Mouse (Mus musculus) intestine, postnatal 0 days (tissue): Measurements from ENCODE around the gene Eif4a3. TPM values are rescaled to one million over a fixed set of nuclear protein-coding genes. Genes with fewer than 3 reads are reported as not detected.
A peak's percentile ranks its signal among the peaks of the same experiment; 100 is the strongest.
"Not testable (repeated sequence)": the region's sequence is repeated elsewhere in the genome, so short reads cannot be mapped to it uniquely, and the experiment has no call there.

Experiments used
- ATAC-seq: fragments of 200-750 bp; cut with Nextera tagmentation; 2 replicates; pipeline ENCODE4 v1.8.0; 2017; ENCODE audit warnings: mild to moderate bottlenecking, moderate TSS enrichment, moderate library complexity
- H3K27ac ChIP-seq: fragments of 300-500 bp; sonication (generic); 2 replicates; pipeline ENCODE4 v1.5.1; 2014; ENCODE audit warnings: mild to moderate bottlenecking, low read depth, low read length, moderate library complexity
- H3K27me3 ChIP-seq: fragments of 300-500 bp; sonication (generic); replicated peaks from 2 replicates; pipeline ENCODE4 v1.6.1; 2014; ENCODE audit warnings: low read length, mixed read lengths; ENCODE audit not compliant: control insufficient read depth, insufficient read depth
- H3K36me3 ChIP-seq: fragments of 300-500 bp; sonication (generic); 2 replicates; pipeline ENCODE4 v1.6.1; 2014; ENCODE audit warnings: mild to moderate bottlenecking, moderate library complexity; ENCODE audit not compliant: control insufficient read depth, insufficient read depth
- H3K4me1 ChIP-seq: fragments of 300-500 bp; sonication (generic); replicated peaks from 2 replicates; pipeline ENCODE4 v1.6.1; 2014; ENCODE audit warnings: antibody characterized with exemption, low read length, mixed read lengths; ENCODE audit not compliant: control insufficient read depth, insufficient read depth
- H3K4me2 ChIP-seq: fragments of 300-500 bp; sonication (generic); replicated peaks from 2 replicates; pipeline ENCODE4 v1.6.1; 2014; ENCODE audit warnings: low read depth, mild to moderate bottlenecking, moderate library complexity
- H3K4me3 ChIP-seq: fragments of 300-500 bp; sonication (generic); 2 replicates; pipeline ENCODE4 v1.5.1; 2014; ENCODE audit warnings: low read depth, low read length
- H3K9ac ChIP-seq: fragments of 300-500 bp; sonication (generic); 2 replicates; pipeline ENCODE4 v1.6.1; 2014; ENCODE audit warnings: mild to moderate bottlenecking, low read depth, low read length
- H3K9me3 ChIP-seq: fragments of 300-500 bp; sonication (generic); 2 replicates; pipeline ENCODE4 v1.6.1; 2016; ENCODE audit warnings: mixed run types; ENCODE audit not compliant: control insufficient read depth
- CTCF ChIP-seq: sonication (generic); IDR thresholded peaks from 2 replicates; pipeline ENCODE4 v1.5.1; 2016; ENCODE audit warnings: low read depth, mild to moderate bottlenecking, control low read depth, antibody characterized with exemption, moderate library complexity
- WGBS: fragments of 180-500 bp; shearing (Covaris S2); extraction: QIAGEN DNeasy Blood & Tissue Kit; methylation state at CpG from one replicate; pipeline ENCODE4 v1.1.7; 2014; 5-methylcytosine and 5-hydroxymethylcytosine counted together
- polyA plus RNA-seq: library from polyadenylated mRNA; unstranded; fragments of >200 nt; fragmentation: Nextera tagmentation; extraction: Ambion mirVana; gene quantifications from 2 replicates; pipeline ENCODE4 v1.2.1, GENCODE M21; 2015

Gene Eif4a3
- polyA plus RNA-seq, 1 experiment from 2014 or later, result 162 TPM

DNA sequence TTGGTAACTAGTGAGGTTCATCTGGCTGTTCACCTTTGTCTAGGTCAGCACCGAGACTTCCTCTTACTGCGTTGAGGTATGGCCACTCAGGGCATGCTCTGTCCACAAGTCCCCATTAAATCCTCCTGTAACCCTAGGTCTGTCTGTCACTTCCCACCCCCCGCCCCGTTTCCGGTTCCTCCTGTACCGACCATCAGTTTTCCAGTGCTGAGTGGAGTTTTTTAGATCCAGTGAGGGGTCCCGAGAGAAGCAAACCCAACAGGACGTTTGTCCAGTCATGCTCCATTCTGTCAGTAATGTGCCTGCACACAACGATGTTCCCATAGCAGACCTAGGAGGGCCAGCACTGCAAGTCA lies 41.7 kb downstream of the Eif4a3 start:
- Histone ChIP-seq H3K9ac (no peak overlapping the region), H3K27me3 (no peaks in the 10 kb centered on the region), H3K4me3 (no peak overlapping the region), H3K36me3 (no peaks in the 10 kb centered on the region), H3K4me2 (peak overlapping the region; percentile 44), H3K4me1 (no peaks in the 10 kb centered on the region), H3K9me3 (no peaks in the 10 kb centered on the region), H3K27ac (no peak overlapping the region)
- 56% methylated on average over 9 of the region's 9 CpGs for WGBS
- no peak for ATAC-seq
- no peak for TF ChIP-seq CTCF

- 57% methylated on average over 5 of the region's 5 CpGs for WGBS
- H3K27ac ChIP-seq, result not testable (repeated sequence)
These were observed 43.3 kb downstream of the Eif4a3 start for GRCm38 (mm10) chr11:119256557-119256956.

DNA sequence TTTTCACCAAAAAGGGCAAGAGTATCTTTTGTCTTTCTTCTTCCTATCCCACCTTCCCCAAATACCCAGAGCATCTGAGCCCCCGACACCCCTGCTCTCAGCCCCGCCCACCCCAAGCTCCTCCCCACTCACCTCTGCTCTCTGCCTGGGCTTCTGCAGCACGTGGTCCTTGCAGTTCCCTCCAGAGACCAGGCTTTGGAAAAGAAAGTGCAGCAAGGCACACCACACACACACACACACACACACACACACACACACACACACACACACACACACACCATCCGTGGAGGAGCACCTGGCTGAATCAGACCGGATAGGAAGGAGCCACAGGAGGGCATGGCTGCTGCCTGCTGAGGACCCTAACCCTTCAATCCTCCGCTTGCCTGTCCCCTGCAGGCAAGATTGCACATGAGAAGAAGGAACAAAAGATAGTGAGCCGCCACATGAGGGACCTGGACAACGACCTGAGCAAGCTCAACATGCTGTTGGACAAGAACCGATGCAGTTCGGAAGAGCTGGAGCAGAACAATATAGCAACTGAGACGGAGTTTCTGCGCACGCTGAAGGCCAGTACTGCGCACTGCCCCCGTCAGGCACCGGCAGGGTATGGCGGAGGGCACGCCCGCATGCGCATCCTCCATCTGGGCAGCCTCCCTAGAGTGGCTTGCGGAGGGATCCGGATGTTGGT lies 46.9 kb downstream of the Eif4a3 start:
- no peaks in the 10 kb centered on the region for H3K36me3 ChIP-seq
- H3K9ac ChIP-seq, result no peak overlapping the region
- H3K27me3 ChIP-seq, result 0 out of 2 replicates have a peak, but pooled peaks cover 3% of the 10 kb centered on the region
- no peak overlapping the region for H3K4me3 ChIP-seq
- H3K9me3 ChIP-seq, result no peaks in the 10 kb centered on the region
- no peaks in the 10 kb centered on the region for H3K4me1 ChIP-seq
- H3K4me2 ChIP-seq, result peak overlapping the region; percentile 51
- H3K27ac ChIP-seq, result no peak overlapping the region
- ATAC-seq, result peak; percentile 53; the same call in 1 of the 2 replicates
- WGBS, result 8% methylated on average over 22 of the region's 22 CpGs
- peak; percentile 76 for TF ChIP-seq CTCF

More at GRCm38 (mm10) chr11:119256557-119256956, 43.3 kb downstream of the Eif4a3 start:
- not testable (repeated sequence) for H3K4me1 ChIP-seq, H3K4me3 ChIP-seq, H3K9ac ChIP-seq, H3K4me2 ChIP-seq, ATAC-seq, H3K36me3 ChIP-seq, H3K9me3 ChIP-seq, H3K27me3 ChIP-seq

DNA sequence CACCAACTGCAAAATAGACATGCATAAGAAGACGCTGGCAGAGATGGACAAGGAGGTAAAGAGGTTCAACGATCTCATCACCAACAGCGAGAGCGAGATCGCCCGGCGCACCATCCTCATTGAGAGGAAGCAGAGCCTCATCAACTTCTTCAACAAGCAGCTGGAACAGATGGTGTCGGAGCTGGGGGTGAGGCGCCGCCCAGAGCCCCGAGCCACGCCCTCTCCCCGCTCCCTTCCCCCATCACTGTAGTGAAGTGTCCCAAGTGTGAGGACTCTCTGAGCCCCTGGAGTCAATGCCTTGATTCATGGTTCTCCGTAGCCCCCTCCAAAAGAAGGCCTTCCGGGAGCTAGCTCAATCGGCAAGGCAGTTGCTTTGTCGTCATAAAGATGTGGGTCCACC lies 48.9 kb downstream of the Eif4a3 start:
- Histone ChIP-seq H3K27ac (no peak overlapping the region), H3K36me3 (no peaks in the 10 kb centered on the region), H3K4me2 (no peak overlapping the region), H3K4me1 (no peaks in the 10 kb centered on the region), H3K9me3 (no peaks in the 10 kb centered on the region), H3K9ac (no peak overlapping the region), H3K4me3 (no peak overlapping the region), H3K27me3 (0 out of 2 replicates have a peak, but pooled peaks cover 3% of the 10 kb centered on the region)
- WGBS, result 57% methylated on average over 17 of the region's 17 CpGs
- ATAC-seq, result no peak
- no peak for TF ChIP-seq CTCF

DNA sequence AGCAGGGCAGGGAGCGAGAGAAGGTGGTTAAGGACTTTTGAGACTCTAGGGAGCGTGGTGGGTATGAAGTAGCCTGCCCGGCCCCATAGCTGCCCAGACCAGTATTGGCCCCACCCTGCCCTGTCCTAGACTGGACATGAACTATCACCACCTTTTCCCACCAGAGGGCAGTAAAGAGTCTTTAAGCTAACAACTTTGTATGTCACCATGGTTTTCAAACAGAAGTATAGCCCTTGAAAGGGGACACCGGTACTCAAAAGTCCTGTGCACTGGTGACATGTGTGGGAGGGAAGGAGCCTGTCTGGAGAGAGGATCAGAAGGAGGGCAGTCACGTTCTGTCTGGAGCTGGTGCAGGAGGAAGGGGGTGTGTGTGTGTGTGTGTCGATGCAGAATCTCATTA lies 50.9 kb downstream of the Eif4a3 start:
- Histone ChIP-seq H3K9ac (no peak overlapping the region), H3K36me3 (no peaks in the 10 kb centered on the region), H3K9me3 (no peaks in the 10 kb centered on the region), H3K27ac (no peak overlapping the region), H3K4me1 (no peaks in the 10 kb centered on the region), H3K4me2 (no peak overlapping the region), H3K27me3 (0 out of 2 replicates have a peak, but pooled peaks cover 3% of the 10 kb centered on the region), H3K4me3 (no peak overlapping the region)
- ATAC-seq, result peak; percentile 48; the same call in 1 of the 2 replicates
- WGBS, result 26% methylated on average over 6 of the region's 6 CpGs
- TF ChIP-seq CTCF, result peak; percentile 77

- ATAC-seq, H3K4me2 ChIP-seq, H3K4me1 ChIP-seq, H3K27me3 ChIP-seq, H3K9ac ChIP-seq, H3K27ac ChIP-seq, H3K4me3 ChIP-seq, H3K9me3 ChIP-seq, H3K36me3 ChIP-seq: not testable (repeated sequence)
- WGBS, result 92% methylated on average over 6 of the region's 6 CpGs
These were observed 54.3 kb downstream of the Eif4a3 start for GRCm38 (mm10) chr11:119245543-119245942.
